Mouse (Mus musculus) ovary, postnatal 10 days (tissue): Measurements from ENCODE around the gene Itk.

Source experiments
- DNase-seq: peaks from one replicate; pipeline ENCODE4 v3.0.0; 2022; ENCODE audit warnings: low spot score

Itk gene

DNA sequence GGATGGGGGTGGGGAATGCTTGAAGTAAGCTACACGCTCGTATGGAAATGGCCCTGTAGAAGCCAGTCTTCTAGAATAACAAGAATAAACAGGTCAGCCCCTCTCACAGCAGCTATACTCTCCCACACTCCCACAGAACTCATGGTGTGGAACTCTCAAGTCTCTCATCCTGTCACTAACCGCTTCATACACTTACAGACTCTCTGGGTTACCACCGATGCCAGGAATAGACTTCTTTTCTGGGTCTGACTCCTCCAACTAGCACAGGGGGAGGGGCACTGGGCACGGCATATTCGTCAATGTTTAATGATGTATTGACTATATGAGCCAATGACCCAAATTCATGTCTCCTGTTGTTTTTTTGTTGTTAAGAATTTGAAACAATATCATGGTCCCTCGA lies 82.5 kb downstream of the Itk start:
- no peak for DNase-seq

DNA sequence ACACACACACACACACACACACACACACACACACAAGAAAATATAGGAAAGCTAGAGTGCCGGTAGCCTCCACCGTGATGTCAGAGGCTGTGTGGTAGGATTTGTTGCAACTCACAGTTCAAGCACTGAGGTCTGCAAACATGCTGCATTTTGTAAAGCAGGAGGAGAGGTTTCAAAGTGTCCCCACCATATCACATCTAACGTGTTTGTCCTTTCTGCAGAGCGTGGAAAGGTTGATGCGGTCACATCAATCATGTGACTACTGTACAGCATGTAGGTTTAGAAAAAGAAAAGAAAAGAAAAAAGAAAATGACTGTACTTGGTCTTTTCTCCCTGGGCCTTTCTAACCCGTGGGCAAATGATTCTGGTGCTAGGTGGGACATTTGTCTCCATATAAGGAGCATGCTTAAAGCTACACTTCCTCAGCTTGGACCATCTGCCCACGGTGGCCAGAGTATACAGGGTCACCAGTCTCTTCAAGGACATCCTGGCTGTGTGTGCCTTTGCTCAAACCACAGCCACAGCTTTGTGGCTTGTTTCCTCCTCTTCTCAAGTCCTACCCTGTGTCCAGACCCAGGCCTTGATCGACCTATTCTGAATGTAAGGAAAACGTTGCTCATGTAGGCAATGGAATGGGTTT lies 83.3 kb downstream of the Itk start:
- no peak for DNase-seq

DNA sequence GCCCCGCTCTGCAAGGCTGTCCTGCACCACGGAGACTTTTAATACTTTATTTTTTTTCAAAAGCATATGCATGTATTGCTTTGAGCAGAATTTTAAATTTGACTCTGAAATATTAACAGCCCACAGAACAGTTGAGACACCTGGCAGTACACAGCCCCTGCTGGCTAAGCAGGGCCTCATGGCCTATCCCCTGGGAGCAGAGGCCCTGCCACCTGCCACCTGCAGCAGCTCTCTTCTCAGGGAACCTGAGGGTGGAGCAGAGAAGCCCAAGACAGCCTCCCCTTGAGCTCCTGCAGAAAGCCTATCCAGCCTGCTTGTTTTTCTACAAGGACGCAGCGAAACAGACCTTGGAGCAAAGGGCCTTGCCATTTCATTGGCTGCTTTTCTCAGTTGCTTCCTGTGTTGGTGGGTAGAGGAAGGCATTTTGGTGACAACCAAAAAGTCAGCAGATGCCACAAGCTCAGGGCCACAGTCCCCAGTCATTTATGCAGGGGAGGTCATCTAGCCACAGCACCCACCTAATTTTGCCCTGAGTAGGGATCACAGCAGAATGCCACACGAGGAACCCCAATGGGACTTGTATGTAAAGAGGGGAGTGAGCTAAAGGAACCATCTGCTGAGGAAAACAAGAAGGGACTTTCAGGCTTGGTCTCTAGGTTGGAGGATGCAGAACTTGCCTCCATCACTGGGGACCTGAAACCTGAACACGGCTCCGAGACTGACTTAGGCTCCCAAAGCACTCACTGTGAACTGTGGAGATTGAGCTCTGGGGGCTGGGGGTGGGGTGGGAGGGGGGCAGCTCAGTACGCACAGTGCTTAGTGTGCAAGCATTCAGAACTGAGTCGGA lies 84.2 kb downstream of the Itk start:
- DNase-seq = no peak

DNA sequence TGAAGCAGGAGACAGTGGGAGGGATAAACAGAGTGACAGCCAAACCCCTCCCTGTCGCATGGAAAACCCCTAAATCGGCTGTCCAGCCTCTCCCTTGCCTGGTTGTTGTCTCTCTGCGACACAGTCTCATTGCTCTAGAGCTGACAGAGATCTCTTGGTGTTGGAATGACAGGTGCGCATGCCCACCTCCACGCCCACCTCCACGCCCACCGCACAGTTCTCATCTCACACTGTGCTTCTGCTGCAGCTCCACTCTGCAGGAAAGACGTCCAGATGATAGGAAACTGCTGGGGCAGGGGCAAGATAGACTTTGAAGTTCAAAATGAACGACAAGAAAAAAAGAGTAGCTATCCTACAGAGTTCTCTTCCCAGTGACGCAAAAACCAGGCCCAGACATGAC lies 85.2 kb downstream of the Itk start:
- DNase-seq = no peak

DNA sequence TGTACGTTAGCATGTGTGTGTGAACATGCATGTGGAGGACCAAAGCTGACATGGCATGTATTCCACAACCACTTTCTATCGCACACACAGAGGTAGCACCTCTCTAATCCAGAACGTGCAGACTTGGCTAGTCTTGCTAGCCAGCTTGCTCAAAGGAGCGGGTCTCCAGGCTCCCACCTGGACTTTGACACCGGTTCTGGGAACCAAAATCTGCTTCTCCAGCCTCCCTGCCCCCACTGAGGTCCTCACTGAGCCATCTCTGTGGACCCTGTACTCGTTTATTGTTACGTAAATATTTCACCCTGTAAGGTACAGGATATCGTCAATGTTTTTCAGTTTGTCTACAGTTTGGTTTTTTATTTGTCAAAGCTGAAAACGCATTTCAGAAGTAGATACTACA lies 86.8 kb downstream of the Itk start:
- DNase-seq = no peak

DNA sequence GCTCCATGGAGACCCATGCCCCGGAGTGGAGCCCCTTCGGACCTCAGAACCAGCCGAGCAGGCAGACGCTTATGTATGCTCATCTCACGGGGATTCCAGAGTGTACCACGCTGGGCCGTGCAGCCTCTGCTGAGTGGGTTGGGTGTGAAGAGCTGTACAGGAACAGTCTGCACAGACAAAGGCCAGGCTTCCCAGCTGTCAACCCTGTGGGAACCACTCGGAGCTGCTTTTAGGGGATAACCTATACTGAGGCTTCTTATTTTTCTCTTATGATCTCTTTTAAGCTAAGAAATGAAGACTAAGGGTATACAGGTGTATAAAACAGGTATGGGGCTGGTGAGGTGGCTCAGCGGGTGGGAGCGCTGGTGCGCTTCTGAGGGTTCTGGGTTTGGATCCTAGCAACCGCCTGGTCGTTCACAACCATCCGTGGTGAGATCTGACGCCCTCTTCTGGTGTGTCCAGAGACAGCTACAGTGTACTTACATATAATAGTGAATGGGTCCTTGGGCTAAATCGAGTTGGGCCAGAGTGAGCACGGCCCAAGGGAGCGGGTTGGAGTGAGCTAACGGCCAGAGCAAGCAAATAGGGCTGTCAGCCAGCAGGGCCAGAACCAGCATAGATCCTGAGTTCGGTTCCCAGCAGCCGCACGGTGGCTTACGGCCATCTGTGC lies 87.6 kb downstream of the Itk start:
- DNase-seq = no peak

DNA sequence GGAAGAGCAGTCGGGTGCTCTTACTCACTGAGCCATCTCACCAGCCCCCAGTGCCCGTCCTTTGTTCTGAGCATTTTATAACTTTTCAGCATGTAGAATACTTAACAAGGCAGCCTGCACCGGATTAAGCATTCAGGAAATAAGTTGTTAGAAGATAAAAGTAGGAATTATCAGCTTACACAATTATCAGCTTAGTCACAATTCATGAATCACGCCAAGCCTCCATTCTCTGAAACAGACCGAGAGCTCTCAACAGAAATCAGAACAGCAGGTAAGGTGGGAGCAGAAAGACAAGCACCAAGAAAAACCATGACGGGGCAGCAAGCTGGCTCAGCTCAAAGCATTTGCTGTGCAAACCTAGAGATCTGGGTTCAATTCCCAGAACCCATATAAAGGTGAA lies 89.4 kb downstream of the Itk start:
- no peak for DNase-seq

DNA sequence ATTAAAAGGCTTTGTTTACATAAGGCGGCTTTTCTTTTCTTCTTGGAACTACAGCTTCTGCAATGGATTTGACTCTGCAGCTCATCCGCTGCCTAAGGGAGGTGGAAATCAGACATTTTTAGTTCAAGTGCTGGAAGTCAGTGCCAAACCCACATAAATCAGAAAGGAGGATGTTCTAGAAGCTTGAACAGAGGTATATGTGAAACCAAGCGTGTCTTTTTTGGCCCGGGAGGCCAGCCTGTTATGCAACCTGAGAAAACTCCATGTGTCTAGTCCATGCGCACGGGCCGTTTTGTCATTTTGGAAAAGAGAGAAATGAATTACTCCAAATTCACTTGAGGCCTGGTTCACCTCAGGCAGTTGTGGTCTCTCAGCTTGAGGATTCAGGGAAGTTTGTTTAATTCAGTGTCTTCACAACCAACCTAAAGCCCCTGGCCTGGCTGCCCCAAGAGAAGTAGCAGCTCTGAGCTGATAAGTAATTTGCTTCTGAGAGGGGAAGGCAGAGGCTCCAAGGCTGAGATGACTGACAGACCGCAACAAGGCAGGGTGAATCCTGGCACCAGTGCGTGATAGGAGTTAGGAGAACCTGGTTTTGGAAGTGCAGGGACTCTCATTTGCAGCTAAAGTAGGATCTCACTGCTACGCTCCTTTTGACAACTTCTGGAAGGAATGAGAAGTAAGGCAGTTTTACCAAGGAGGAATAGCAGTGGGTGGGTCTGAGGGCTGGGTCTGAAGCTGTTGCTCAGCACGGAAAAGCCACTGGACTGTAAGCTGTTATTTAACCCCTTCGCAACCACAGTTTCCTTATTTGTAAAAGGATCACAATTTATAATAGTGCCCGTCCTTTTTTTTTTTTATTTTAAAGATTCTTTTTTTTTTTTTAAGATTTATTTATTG lies 90.2 kb downstream of the Itk start:
- DNase-seq = no peak

DNA sequence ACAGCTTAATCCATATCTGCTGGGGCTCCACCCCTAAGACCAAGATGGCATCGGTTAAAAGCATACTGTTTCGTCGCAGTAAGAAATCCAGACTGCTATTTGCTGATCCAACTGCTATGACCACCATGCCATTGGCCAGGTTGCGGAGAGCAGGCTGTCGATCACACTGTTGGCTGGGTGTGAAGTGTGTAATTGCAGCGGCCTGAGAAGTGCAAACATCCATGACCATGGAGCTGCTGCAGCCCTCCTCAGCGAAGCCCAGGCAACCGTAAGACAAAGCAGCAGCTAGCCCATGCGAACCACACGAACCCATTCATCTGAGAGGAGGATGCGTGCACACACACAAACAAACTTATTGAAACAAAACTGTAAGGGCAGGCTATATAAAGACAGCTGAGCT lies 94.9 kb downstream of the Itk start:
- DNase-seq = no peak

DNA sequence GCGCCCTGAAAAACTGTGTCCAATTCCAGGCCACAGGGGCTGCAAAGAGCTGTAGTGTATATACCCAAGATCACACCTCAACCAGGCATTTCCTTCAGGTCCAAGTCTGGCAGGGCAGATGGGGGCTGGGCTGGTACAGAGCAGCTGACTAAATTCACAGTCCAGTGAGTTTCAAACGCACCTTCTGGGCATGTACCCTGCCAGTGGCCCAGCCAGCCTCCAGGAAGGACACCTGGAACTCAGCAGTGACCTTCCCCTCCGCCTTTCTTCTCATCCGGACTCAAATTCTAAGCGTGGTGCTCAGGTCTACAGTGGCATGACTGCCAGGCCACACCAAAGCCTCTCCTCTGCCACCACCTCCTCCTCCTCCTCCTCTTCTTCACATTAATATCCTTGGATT lies 95.8 kb downstream of the Itk start:
- no peak for DNase-seq

DNA sequence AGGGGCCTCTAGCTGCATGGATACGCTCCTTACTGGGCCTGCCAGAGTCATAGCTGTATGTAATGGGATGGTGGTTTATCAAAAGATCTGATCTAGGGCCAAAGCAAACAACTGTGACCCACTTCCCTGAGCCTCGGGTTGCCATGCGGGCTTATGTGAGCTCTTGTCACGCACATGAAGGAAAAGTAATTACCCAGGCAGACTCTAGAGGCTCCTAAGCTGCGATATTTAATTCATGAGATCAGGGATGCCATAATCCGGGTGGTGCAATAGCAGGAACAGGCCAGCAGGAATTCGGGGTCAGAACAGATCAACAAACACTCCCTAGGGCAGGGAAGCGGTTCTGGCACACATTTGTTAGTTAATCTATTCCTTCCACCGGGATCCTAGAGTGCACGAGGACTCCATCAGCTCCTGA lies 98.3 kb downstream of the Itk start:
- no peak for DNase-seq

DNA sequence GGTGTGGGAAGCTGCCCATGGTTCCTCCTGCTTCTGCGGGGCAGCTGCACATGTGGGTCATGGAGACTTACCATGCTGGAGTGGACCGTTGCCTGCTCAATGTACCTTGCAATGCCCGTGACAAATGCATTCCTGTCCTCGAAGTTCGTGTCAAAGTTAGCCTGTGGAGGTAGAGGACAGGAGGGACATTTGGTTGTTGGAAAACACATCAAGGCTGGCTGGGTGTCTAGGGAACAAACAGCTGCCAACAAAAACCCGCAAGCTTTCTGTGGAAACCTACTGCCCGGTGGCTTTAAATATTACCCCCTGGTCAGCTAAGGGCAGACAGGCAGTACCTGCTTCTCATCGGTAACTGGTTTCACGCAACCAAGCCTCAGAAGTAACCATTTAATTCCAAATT lies 99.8 kb downstream of the Itk start:
- DNase-seq = no peak

DNA sequence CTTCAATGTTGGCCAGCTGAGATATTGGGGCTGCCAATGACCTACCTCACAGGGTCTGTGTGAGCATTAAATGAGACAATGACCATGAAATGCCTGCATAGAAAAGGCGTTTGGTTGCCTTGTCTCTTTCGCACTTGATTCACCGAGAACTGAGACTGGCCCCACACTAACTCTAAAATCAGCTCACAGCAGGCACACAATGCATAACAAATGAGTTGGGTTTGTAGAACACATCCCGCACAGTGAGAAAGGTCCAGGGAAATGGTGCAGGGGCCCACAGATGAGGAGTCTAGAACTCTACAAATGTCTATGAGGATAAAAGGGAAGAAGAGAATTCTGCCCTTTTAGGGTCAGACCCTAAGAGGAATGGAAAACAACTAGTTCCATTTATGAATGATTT lies 100.3 kb downstream of the Itk start:
- no peak for DNase-seq

DNA sequence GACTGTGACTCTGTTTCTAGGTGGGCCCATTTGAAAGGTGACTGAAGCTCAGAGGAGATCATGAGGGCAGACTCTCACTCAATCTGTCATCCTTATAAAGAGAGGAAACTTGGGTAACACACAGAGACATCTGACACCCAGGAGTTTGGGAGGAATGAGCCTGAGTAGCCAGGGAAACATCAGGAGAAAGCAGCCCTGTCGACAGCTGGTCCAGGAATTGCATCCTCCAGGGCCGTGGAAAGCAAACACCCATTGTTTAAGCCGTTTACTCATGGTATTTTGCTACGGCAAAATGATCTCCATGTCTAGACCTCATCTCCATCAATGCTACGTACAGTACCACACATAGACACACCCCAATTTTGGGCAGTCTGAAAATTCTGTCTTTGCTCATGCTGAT lies 101.2 kb downstream of the Itk start:
- no peak for DNase-seq

DNA sequence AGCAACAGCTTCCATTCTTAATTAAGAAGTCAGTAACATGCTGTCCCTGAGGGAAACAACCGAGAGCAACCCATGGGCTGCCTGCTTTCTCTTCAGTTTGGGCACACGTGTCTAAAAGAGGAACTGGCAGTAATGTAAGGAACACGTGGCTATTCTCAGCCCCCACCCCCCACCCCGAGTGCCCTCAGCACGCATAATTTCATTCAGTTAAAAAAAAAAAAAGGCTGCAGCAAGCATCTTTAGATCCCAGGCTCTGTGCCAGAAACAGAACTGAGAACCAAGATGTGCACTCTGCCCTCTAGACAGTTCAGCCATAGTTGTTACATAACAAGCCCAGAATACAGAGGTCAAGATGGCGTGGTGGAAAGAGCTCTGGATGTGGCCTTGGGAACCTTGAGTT lies 102.5 kb downstream of the Itk start:
- DNase-seq = no peak

DNA sequence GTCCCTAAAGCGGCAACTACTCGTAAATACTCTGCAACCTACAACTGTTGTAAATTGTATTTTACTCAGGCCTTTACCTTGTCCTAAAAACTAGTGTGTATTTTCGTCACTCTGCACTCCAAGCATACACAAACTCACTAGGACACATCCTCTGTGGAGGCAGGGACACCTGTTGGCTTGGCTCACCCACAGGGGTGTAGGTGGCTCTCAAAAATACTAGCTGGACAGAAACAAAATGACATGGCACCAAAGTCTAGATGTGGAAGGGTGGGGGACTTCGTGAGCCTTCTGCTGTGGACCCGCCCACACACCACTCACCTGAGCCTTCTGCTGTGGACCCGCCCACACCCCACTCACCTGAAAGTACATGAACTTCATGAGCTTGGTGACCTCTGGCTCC lies 105.5 kb downstream of the Itk start:
- DNase-seq = no peak

DNA sequence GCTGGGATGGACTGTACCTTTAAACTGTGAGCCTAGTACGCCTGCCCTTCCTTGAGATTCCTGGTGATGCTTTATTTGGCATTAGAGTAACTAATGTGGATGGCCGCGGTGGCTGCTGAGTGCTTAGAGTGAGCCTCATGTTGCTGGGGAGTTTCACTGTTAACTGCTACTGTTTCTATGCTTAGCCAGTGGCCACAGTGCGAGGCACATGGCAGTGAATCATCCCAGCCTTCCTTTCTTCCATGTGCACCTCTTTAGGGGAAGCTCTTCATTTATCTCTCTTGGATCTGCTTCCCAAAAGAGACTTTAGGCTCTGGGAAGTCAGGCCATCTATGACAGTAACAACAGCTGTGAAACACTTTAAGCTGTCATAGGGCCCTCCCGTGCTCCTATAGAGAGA lies 106.7 kb downstream of the Itk start:
- DNase-seq = no peak

DNA sequence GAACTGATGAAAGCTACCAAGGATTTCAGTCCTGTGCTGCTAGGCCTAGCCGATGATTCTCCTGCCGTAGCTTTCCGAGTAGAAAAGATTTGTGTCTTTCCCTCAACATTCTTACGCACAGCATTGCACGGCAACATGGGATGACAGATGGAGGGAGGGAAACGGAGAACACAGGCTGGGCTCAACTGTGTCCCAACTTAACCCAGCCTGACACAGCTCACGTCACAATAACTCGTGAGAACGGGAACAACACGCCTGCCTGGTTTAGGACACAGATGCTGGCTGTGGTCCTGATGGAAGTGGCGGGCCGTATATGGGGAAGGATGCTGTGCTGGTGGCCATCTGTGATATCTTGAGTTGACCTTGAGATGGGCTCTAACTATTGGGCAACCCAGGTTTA lies 110.6 kb downstream of the Itk start:
- DNase-seq = no peak

DNA sequence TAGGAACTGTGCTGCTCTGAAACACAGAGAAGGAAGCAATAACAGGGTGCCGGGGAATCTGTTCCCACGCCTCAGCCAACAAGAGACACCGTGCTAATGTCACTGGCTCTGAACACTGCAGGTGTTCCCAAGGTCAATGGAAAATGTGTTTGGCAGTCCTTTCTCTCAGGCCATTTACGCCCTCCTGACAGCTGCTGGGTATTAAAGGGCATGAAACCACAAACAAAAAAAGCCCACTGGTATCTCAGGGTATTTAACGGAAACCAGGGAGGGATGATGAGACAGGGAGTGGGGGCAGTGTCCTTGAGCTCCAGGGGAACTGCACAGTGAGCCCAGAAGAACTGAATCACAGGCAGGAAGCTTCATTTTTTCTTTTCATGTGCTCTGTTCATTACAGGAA lies 111.2 kb downstream of the Itk start:
- no peak for DNase-seq

DNA sequence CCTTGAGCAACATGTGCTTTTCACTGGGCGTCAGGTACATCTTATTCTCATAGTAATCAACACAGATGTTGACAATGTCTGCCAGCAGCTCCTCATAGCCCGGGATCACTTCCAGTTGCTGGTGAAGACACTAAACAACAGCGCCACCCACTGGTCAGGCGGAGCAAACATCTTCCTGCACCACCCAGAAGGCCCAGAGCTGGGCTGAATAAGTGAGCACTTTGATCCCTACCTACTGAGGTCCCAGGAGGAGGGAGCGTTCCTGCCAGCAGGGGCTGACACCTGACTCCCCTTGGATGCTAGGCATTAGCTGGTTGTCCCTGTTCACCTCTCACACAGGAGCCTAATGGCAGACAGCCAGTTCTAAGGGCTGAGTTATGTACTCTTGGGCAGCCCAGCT lies 112.5 kb downstream of the Itk start:
- no peak for DNase-seq

DNA sequence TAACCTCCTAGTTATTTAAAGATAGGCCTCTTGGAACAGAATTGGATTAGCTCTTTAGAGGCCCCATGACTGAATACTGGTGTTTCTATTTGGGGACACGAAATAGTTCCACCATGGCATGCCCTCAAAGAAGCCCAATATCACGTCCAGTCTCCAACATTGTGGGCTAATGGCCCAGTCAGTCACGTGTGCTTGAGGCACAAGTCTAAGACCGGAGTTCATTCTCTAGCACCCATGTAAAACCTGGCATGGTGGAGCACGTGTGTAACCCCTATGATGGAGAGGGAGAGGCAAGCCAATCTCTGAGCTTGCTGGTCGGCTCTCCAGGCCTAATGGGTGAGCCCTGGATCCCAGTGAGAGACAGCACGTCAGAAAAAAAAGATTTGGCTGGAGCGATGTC lies 113.1 kb downstream of the Itk start:
- no peak for DNase-seq

DNA sequence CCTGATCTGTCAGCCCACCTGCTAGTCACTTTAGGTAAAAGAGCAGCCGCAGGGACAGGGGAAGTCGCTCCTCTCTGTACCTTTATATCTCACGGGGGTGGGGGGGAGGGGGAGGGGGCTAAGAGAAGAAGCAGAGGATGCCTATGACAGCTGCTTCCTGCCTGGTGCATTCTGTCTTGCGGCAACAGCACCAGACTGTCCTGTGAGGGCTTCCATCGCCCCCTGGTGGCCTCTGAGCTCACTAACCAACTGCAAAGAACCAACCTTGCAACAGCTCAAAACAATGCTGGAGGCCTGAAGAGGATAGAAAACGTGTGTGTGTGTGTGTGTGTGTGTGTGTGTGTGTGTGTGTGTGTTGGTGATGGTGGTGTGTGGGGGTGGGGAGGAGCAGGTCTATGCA lies 114.0 kb downstream of the Itk start:
- DNase-seq = peak; percentile 24
